Mouse (Mus musculus) lung, postnatal 0 days (tissue): ENCODE data around the gene Hoxa5.

Experiments used
- CTCF ChIP-seq: IDR thresholded peaks from 2 replicates; pipeline ENCODE4 v1.5.1; 2016; ENCODE audit warnings: antibody characterized with exemption, mild to moderate bottlenecking
- EP300 ChIP-seq: IDR thresholded peaks from 2 replicates; pipeline ENCODE4 v1.6.1; 2016; ENCODE audit warnings: antibody characterized with exemption, mild to moderate bottlenecking, control low read depth

DNA sequence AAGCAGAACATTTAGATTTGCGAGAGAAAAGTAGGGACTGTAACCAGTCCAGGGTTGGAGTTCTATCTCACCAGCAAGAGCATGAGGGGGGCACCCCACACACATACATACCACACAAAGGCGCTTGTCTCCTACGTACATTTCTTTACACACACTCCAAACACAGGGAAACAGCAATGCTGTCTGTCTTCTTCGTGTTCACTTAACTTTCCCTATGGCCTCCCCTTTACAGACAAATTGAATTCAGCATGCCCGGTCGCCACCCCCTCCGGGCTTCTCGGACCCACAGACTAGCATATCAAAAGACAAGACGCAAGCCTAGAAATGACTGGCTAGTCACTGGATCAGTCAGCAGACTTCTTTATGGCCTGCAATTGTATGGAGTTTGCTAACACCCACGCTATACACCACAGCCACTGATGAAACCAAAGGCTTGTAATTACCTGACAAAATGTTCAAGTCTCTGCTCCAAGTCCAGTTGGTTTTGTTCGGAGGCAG is 24.1 kb downstream of the Hoxa5 start:
- TF ChIP-seq EP300 = no peak
- no peak for TF ChIP-seq CTCF
